Mouse (Mus musculus): ENCODE data around the gene Rab5if. TPM values are rescaled to one million over a fixed set of nuclear protein-coding genes. Genes with fewer than 3 reads are reported as not detected.

Gene Rab5if
- polyA plus RNA-seq, 1 experiment from 2014 or later: 227 TPM

DNA sequence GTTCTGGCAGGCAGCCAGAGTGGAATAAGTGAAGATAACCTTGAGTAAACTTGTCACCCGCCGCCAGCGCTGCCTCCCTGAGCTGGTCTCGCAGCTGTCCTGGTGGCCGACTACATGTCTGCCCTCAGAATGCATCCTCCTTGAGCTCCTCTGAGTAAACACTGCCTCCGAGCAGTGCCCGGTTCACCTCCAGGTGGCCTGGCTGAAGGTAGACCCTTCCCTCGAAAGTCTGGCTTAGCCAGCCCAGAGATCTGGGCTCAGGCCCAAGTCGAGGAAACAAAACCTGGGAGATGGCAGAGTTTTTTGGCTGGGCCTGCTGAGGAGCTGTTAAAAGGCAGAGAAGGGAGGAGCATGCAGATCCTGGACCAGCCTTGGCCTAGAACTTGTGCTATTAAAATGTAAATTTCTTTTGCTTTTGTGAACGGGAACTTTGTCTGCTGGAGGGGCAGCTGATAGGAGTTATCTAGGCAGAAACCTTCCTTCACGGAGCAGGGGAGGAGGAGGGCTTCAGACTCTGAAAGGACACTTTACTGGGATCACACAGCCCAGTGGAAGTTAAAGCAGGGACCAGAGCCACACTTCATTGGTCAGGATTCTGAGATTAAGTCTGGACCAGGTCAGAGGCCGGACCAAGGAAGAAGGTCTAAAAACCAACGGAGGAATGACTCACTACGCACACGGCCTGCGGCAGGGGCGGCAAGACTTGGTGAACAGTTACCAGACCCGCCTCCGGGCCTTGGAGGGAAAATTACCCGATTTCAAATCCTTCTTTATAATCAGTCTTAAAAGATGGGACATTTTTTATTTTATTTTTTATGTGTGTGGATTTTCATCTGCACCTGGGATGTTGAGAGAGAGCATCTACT is 20.9 kb upstream of the Rab5if start:
- ATAC-seq (ENCODE audit: low FRiP score, low TSS enrichment): 0 out of 2 replicates have a peak, but pooled peaks have one; percentile 17

DNA sequence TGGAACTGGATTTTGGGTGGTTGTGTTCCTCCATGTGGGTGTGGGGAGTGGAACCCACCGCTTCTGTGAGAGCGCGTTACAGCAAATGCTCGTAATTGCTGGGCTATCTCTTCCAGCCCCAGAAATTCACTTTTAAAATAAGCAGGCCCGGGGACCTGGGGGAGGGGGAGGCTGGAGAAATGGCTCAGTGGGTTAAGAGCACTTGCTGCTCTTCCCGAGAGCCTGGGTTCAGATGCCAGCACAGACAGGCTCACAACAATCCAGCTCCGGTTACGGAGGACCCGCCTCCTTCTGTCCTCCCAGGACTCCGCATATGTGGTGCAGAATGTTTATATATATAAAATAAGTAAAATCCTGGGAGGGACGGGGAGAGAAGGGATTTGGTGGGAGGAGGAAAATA is 20.2 kb upstream of the Rab5if start:
- Histone ChIP-seq H3K27ac (replicated peaks) (no peak overlapping the region; the same call in 1 of the 2 replicates), H3K4me3 (ENCODE audit: low read depth, low read length) (no peak overlapping the region), H3K27me3 (ENCODE audit: control insufficient read depth, insufficient read depth, low read length) (no peaks in the 10 kb centered on the region), H3K9ac (ENCODE audit: low read length) (peak overlapping the region; percentile 13; the same call in 1 of the 2 replicates), H3K4me2 (replicated peaks; ENCODE audit: low read depth) (peak overlapping the region; percentile 96), H3K36me3 (ENCODE audit: control insufficient read depth, insufficient read depth, low read length) (no peaks in the 10 kb centered on the region), H3K9me3 (ENCODE audit: control insufficient read depth, low read length) (no peaks in the 10 kb centered on the region), H3K4me1 (replicated peaks; ENCODE audit: control insufficient read depth, insufficient read depth) (peaks cover 22% of the 10 kb centered on the region; the same call in 1 of the 2 replicates)
- no peak for ATAC-seq (ENCODE audit: low FRiP score, low TSS enrichment)
- 27% methylated on average over 11 of the region's 11 CpGs for WGBS
- no peak for DNase-seq (ENCODE audit: low spot score)
- TF ChIP-seq EP300 (optimal IDR thresholded peaks at IDR 0.05): no peak
- TF ChIP-seq CTCF (IDR thresholded peaks at IDR 0.05; ENCODE audit: low read depth): no peak

More for the DNA sequence above, 20.9 kb upstream of the Rab5if start:
- no peaks in the 10 kb centered on the region for H3K9me3 ChIP-seq (ENCODE audit: control insufficient read depth, low read length)
- no peaks in the 10 kb centered on the region for H3K36me3 ChIP-seq (ENCODE audit: control insufficient read depth, insufficient read depth, low read length)
- 11% methylated on average over 20 of the region's 20 CpGs for WGBS
- H3K9ac ChIP-seq (ENCODE audit: low read length): peak overlapping the region; percentile 86
- DNase-seq (ENCODE audit: low spot score): peak; percentile 65
- no peaks in the 10 kb centered on the region for H3K27me3 ChIP-seq (ENCODE audit: control insufficient read depth, insufficient read depth, low read length)
- H3K4me1 ChIP-seq (replicated peaks; ENCODE audit: control insufficient read depth, insufficient read depth): peaks cover 22% of the 10 kb centered on the region; the same call in 1 of the 2 replicates
- H3K4me3 ChIP-seq (ENCODE audit: low read depth, low read length): peak overlapping the region; percentile 76
- TF ChIP-seq EP300 (optimal IDR thresholded peaks at IDR 0.05): no peak
- TF ChIP-seq CTCF (IDR thresholded peaks at IDR 0.05; ENCODE audit: low read depth): peak; percentile 25
- peak overlapping the region; percentile 96 for H3K4me2 ChIP-seq (replicated peaks; ENCODE audit: low read depth)
- H3K27ac ChIP-seq (replicated peaks): peak overlapping the region; percentile 89

DNA sequence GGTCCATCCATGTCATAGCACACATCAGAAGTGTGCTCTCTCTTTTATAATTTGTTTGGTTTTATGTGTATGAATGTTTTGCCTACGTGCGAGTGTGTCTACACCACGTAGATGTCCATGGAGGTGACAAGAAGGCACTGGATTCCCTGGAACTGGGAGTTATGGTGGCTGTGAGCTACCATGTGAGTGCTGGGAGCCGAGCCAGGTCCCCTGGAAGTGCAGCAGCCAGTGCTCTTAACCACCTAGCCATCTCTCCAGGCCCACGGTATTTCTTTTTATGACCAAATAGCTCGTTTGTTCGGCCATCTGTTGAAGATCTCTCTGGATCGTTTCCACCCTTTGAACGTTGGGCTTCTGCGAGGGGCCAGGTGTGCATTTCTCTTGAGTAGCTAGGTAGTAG is 19.6 kb upstream of the Rab5if start:
- ATAC-seq (ENCODE audit: low FRiP score, low TSS enrichment): no peak
- Histone ChIP-seq H3K36me3 (ENCODE audit: control insufficient read depth, insufficient read depth, low read length) (no peaks in the 10 kb centered on the region), H3K4me1 (replicated peaks; ENCODE audit: control insufficient read depth, insufficient read depth) (peaks cover 22% of the 10 kb centered on the region; the same call in 1 of the 2 replicates), H3K27me3 (ENCODE audit: control insufficient read depth, insufficient read depth, low read length) (no peaks in the 10 kb centered on the region), H3K4me3 (ENCODE audit: low read depth, low read length) (no peak overlapping the region), H3K4me2 (replicated peaks; ENCODE audit: low read depth) (no peak overlapping the region), H3K9me3 (ENCODE audit: control insufficient read depth, low read length) (no peaks in the 10 kb centered on the region), H3K9ac (ENCODE audit: low read length) (no peak overlapping the region), H3K27ac (replicated peaks) (no peak overlapping the region)
- no peak for DNase-seq (ENCODE audit: low spot score)
- no peak for TF ChIP-seq EP300 (optimal IDR thresholded peaks at IDR 0.05)
- TF ChIP-seq CTCF (IDR thresholded peaks at IDR 0.05; ENCODE audit: low read depth): no peak
- WGBS: 59% methylated on average over 10 of the region's 10 CpGs

DNA sequence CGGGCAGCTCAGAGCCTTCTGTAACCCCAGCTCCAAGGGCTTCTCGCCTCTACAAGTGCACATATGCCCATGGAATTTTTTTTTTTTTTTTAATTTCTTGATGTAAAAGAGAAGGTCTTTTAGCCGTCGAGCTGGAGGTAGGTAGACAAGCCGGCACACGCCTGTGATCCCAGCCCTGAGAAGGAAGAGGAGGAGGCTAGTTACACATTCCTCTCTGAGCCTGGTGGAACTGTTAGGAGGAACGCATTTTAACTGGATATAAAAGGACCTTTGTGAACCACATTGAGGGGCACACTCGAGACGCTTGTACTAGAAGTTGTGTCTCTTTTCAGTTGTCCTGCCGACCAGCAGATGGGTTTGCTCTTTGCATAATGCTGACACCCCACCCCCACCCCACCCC is 18.2 kb upstream of the Rab5if start:
- H3K4me1 ChIP-seq (replicated peaks; ENCODE audit: control insufficient read depth, insufficient read depth): peaks cover 22% of the 10 kb centered on the region
- H3K9ac ChIP-seq (ENCODE audit: low read length): no peak overlapping the region
- ATAC-seq (ENCODE audit: low FRiP score, low TSS enrichment) (no peak), DNase-seq (ENCODE audit: low spot score) (no peak)
- TF ChIP-seq CTCF (IDR thresholded peaks at IDR 0.05; ENCODE audit: low read depth) (no peak), EP300 (optimal IDR thresholded peaks at IDR 0.05) (no peak)
- H3K4me2 ChIP-seq (replicated peaks; ENCODE audit: low read depth): 0 out of 2 replicates have a peak overlapping the region, but pooled peaks have one; percentile 9
- 51% methylated on average over 10 of the region's 10 CpGs for WGBS
- no peaks in the 10 kb centered on the region for H3K36me3 ChIP-seq (ENCODE audit: control insufficient read depth, insufficient read depth, low read length)
- H3K27me3 ChIP-seq (ENCODE audit: control insufficient read depth, insufficient read depth, low read length): no peaks in the 10 kb centered on the region
- H3K27ac ChIP-seq (replicated peaks): peak overlapping the region; percentile 71
- H3K4me3 ChIP-seq (ENCODE audit: low read depth, low read length): no peak overlapping the region
- no peaks in the 10 kb centered on the region for H3K9me3 ChIP-seq (ENCODE audit: control insufficient read depth, low read length)

DNA sequence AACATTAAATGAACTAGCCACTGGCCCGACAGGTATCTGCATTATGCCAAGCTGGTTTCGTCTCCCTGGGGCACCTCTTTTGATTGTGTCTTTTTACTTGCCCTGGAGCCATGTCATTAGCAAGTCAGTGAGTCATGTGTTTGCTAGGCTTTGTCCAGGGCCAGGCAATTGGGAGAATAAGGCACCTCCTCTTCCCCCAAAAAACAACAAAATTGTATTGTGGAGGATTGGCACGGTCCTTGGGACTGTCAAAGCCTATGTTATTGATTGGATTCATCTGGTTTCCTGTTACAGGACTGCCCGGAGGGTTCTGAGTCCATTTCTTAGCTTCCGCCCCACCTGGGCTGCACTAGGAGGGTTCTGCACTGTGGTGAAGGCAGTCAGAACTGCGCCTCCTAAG is 15.3 kb upstream of the Rab5if start:
- H3K27ac ChIP-seq (replicated peaks): no peak overlapping the region
- no peak overlapping the region for H3K9ac ChIP-seq (ENCODE audit: low read length)
- no peak overlapping the region for H3K4me2 ChIP-seq (replicated peaks; ENCODE audit: low read depth)
- no peaks in the 10 kb centered on the region for H3K27me3 ChIP-seq (ENCODE audit: control insufficient read depth, insufficient read depth, low read length)
- H3K36me3 ChIP-seq (ENCODE audit: control insufficient read depth, insufficient read depth, low read length): no peaks in the 10 kb centered on the region; the same call in 1 of the 2 replicates
- ATAC-seq (ENCODE audit: low FRiP score, low TSS enrichment): no peak; the same call in 1 of the 2 replicates
- no peak for DNase-seq (ENCODE audit: low spot score)
- TF ChIP-seq EP300 (optimal IDR thresholded peaks at IDR 0.05) (no peak), CTCF (IDR thresholded peaks at IDR 0.05; ENCODE audit: low read depth) (no peak)
- H3K9me3 ChIP-seq (ENCODE audit: control insufficient read depth, low read length): no peaks in the 10 kb centered on the region
- 50% methylated on average over 6 of the region's 6 CpGs for WGBS
- H3K4me1 ChIP-seq (replicated peaks; ENCODE audit: control insufficient read depth, insufficient read depth): peaks cover 13% of the 10 kb centered on the region; the same call in 1 of the 2 replicates
- no peak overlapping the region for H3K4me3 ChIP-seq (ENCODE audit: low read depth, low read length)
